Mouse (Mus musculus): ENCODE data around the gene Ugt1a8.

Ugt1a8 gene

DNA sequence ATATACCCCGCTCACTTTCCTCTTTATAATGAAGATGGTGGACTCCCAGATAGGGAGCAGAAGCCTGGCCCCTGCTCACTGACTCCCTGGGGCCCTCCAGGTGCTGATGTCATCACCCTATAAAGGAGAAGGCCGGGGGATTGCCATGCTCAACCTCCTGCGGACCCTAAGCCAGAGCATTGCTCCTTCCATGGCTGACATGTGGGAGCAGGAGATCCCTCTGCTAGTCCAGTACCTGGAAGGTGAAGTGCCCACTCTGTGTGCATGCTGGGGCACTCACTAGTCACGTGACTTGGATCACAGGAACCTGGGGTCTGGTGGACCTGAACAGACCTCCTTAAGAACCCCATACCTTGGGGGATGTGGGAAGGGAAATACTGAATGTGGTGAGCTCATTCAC is 153.0 kb downstream of the Ugt1a8 start:
- TF ChIP-seq CTCF (conservative IDR thresholded peaks at IDR 0.05; ENCODE audit: low read length) (no peak), NANOG (IDR thresholded peaks at IDR 0.05; ENCODE audit: borderline replicate concordance, low read length) (no peak), POU5F1 (IDR thresholded peaks at IDR 0.05; ENCODE audit: borderline replicate concordance, low read length) (no peak)
- Histone ChIP-seq H3K9me3 (ENCODE audit: low read length) (peaks cover 66% of the 10 kb centered on the region), H3K4me1 (replicated peaks; ENCODE audit: low read depth, low read length) (no peaks in the 10 kb centered on the region), H3K36me3 (ENCODE audit: insufficient read depth, low read length) (no peaks in the 10 kb centered on the region), H3K4me3 (replicated peaks; ENCODE audit: low read length) (no peak overlapping the region), H3K27me3 (ENCODE audit: insufficient read depth, low read length) (peaks cover 5% of the 10 kb centered on the region; the same call in 1 of the 2 replicates)

DNA sequence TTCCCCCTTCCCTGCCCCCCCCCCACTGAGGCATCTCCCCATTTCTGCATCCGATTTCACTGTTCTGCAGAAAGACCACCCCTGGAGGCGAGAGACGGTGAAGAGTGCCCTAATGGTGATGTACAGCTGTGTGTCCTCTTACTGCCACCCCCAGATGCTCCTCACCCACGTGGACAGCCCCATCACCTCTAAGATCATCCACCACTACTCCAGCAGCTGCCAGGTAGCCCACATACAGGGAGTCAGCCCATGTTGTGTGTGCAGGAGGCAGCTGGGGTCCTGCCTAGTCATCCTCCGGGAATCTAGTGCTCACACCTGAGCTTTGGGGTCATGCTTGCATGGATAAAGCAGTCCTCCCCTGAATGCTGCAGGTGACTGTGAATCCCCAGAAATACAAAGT is 156.2 kb downstream of the Ugt1a8 start:
- no peaks in the 10 kb centered on the region for H3K4me1 ChIP-seq (replicated peaks; ENCODE audit: low read depth, low read length)
- H3K27me3 ChIP-seq (ENCODE audit: insufficient read depth, low read length), result peaks cover 6% of the 10 kb centered on the region; the same call in 1 of the 2 replicates
- TF ChIP-seq POU5F1 (IDR thresholded peaks at IDR 0.05; ENCODE audit: borderline replicate concordance, low read length) (no peak), NANOG (IDR thresholded peaks at IDR 0.05; ENCODE audit: borderline replicate concordance, low read length) (no peak), CTCF (conservative IDR thresholded peaks at IDR 0.05; ENCODE audit: low read length) (no peak)
- H3K36me3 ChIP-seq (ENCODE audit: insufficient read depth, low read length), result no peaks in the 10 kb centered on the region
- peaks cover 36% of the 10 kb centered on the region for H3K9me3 ChIP-seq (ENCODE audit: low read length)
- no peak overlapping the region for H3K4me3 ChIP-seq (replicated peaks; ENCODE audit: low read length)

DNA sequence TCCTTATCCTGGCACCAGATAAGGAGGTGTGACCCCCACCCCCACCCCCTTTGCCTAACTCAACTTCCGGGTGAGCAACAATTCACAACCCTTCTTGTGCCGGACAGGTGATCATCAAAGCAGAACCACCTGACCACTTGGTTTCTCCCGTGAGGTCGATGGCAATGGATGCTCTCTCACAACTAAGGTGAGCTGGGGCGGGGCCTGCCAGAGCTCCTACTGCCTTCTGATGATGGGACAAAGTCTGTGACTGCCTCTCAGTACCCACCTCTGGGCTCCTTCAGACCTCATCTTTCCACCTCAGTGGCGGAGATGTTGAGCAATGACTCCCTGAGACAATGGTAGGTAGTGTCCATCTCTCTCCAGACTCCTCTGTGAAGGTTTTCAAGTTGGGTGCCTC is 158.3 kb downstream of the Ugt1a8 start:
- 0 out of 2 replicates have a peak, but pooled peaks cover 2% of the 10 kb centered on the region for H3K27me3 ChIP-seq (ENCODE audit: insufficient read depth, low read length)
- H3K9me3 ChIP-seq (ENCODE audit: low read length), result peaks cover 20% of the 10 kb centered on the region
- H3K4me1 ChIP-seq (replicated peaks; ENCODE audit: low read depth, low read length), result no peaks in the 10 kb centered on the region
- H3K36me3 ChIP-seq (ENCODE audit: insufficient read depth, low read length), result no peaks in the 10 kb centered on the region
- H3K4me3 ChIP-seq (replicated peaks; ENCODE audit: low read length), result no peak overlapping the region
- TF ChIP-seq CTCF (conservative IDR thresholded peaks at IDR 0.05; ENCODE audit: low read length) (no peak), NANOG (IDR thresholded peaks at IDR 0.05; ENCODE audit: borderline replicate concordance, low read length) (no peak), POU5F1 (IDR thresholded peaks at IDR 0.05; ENCODE audit: borderline replicate concordance, low read length) (no peak)

DNA sequence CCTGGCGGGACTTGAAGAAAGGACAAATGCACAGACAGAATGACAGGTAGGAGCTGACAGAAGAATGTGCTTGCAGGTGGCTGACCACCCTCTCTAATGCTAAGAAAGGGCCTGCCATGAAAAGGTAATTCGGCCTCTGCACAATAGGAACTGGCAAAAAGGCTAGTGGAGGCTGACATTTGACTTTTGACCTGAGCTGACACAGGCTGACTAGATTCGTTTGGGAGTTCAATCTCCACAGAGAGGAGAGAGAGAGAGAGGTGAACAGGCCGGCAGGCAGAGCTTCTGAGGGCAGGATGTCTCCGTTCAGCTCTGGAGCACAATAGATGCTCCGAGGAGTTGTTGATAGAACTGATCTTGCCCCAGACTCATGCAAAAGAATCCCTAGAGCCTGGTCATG is 158.8 kb downstream of the Ugt1a8 start:
- peaks cover 20% of the 10 kb centered on the region for H3K9me3 ChIP-seq (ENCODE audit: low read length)
- 0 out of 2 replicates have a peak, but pooled peaks cover 2% of the 10 kb centered on the region for H3K27me3 ChIP-seq (ENCODE audit: insufficient read depth, low read length)
- TF ChIP-seq NANOG (IDR thresholded peaks at IDR 0.05; ENCODE audit: borderline replicate concordance, low read length) (no peak), POU5F1 (IDR thresholded peaks at IDR 0.05; ENCODE audit: borderline replicate concordance, low read length) (no peak), CTCF (conservative IDR thresholded peaks at IDR 0.05; ENCODE audit: low read length) (no peak)
- no peaks in the 10 kb centered on the region for H3K36me3 ChIP-seq (ENCODE audit: insufficient read depth, low read length)
- H3K4me3 ChIP-seq (replicated peaks; ENCODE audit: low read length), result no peak overlapping the region
- no peaks in the 10 kb centered on the region for H3K4me1 ChIP-seq (replicated peaks; ENCODE audit: low read depth, low read length)

DNA sequence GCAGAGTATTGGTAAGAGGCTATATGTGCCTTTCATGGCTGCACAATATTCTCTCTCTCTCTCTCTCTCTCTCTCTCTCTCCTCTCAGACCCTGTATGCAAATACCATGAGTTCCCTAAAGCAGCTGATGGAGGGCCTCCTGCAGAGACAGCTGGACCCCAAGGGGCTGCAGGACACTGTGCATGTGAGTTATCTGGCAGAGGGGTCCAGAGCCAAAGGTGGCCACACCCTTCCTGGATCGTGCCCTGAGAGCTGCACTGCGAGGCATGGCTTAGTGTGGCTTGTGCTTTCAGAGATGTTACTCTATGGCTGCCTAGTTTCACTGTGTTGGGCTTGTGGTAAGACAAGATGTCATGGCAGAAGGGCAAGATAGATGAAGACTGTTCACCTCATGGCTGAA is 160.0 kb downstream of the Ugt1a8 start:
- 0 out of 2 replicates have a peak, but pooled peaks cover 6% of the 10 kb centered on the region for H3K27me3 ChIP-seq (ENCODE audit: insufficient read depth, low read length)
- TF ChIP-seq NANOG (IDR thresholded peaks at IDR 0.05; ENCODE audit: borderline replicate concordance, low read length), result no peak
- TF ChIP-seq POU5F1 (IDR thresholded peaks at IDR 0.05; ENCODE audit: borderline replicate concordance, low read length), result no peak
- TF ChIP-seq CTCF (conservative IDR thresholded peaks at IDR 0.05; ENCODE audit: low read length), result no peak
- no peaks in the 10 kb centered on the region for H3K36me3 ChIP-seq (ENCODE audit: insufficient read depth, low read length)
- no peaks in the 10 kb centered on the region for H3K4me1 ChIP-seq (replicated peaks; ENCODE audit: low read depth, low read length)
- no peak overlapping the region for H3K4me3 ChIP-seq (replicated peaks; ENCODE audit: low read length)
- H3K9me3 ChIP-seq (ENCODE audit: low read length), result peaks cover 21% of the 10 kb centered on the region

DNA sequence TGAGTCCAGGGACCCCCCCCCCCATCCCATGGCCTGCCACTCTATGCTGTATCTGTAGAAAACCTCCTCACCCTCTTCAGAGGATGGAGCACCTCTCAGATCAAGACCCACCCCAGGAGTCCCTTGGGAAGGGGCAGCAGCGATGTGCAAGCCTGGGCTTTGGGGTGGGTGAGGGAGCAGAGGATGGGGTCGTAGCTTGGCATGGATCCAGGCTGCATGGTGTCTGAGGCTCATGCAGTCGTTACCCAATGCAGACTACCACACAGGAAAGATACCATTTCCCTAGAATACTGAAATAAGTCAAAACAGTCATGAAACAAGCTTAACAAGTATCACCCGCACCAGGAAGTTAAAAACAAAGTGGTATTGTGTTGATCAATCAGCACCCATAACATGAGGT is 161.0 kb downstream of the Ugt1a8 start:
- Histone ChIP-seq H3K27me3 (ENCODE audit: insufficient read depth, low read length) (0 out of 2 replicates have a peak, but pooled peaks cover 7% of the 10 kb centered on the region), H3K4me1 (replicated peaks; ENCODE audit: low read depth, low read length) (no peaks in the 10 kb centered on the region), H3K9me3 (ENCODE audit: low read length) (peaks cover 15% of the 10 kb centered on the region; the same call in 1 of the 2 replicates), H3K4me3 (replicated peaks; ENCODE audit: low read length) (no peak overlapping the region), H3K36me3 (ENCODE audit: insufficient read depth, low read length) (no peaks in the 10 kb centered on the region)
- TF ChIP-seq NANOG (IDR thresholded peaks at IDR 0.05; ENCODE audit: borderline replicate concordance, low read length) (no peak), POU5F1 (IDR thresholded peaks at IDR 0.05; ENCODE audit: borderline replicate concordance, low read length) (no peak), CTCF (conservative IDR thresholded peaks at IDR 0.05; ENCODE audit: low read length) (no peak)

DNA sequence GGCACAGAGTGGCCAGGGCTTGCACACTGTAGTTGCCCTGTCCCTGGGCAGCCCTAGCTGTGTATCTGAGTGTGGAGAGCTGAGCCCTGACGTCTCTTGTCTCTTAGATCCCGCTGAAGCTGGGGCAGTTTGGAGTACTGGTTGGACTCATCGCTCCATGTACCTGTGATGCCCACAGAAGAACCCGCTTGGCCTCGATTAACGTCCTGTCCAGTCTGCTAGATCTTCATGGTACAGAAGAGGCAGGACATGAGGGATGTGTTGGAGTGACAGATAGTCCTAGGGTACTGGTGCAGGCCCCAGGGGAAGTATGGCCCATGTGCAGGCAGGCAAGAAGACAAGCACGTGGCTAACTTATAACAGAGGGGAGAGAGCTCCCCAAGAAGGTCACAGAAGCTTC is 162.0 kb downstream of the Ugt1a8 start:
- TF ChIP-seq POU5F1 (IDR thresholded peaks at IDR 0.05; ENCODE audit: borderline replicate concordance, low read length), result no peak
- TF ChIP-seq NANOG (IDR thresholded peaks at IDR 0.05; ENCODE audit: borderline replicate concordance, low read length), result no peak
- TF ChIP-seq CTCF (conservative IDR thresholded peaks at IDR 0.05; ENCODE audit: low read length), result no peak
- H3K4me1 ChIP-seq (replicated peaks; ENCODE audit: low read depth, low read length), result no peaks in the 10 kb centered on the region
- H3K36me3 ChIP-seq (ENCODE audit: insufficient read depth, low read length), result no peaks in the 10 kb centered on the region
- 0 out of 2 replicates have a peak, but pooled peaks cover 7% of the 10 kb centered on the region for H3K27me3 ChIP-seq (ENCODE audit: insufficient read depth, low read length)
- peaks cover 15% of the 10 kb centered on the region; the same call in 1 of the 2 replicates for H3K9me3 ChIP-seq (ENCODE audit: low read length)
- no peak overlapping the region for H3K4me3 ChIP-seq (replicated peaks; ENCODE audit: low read length)

DNA sequence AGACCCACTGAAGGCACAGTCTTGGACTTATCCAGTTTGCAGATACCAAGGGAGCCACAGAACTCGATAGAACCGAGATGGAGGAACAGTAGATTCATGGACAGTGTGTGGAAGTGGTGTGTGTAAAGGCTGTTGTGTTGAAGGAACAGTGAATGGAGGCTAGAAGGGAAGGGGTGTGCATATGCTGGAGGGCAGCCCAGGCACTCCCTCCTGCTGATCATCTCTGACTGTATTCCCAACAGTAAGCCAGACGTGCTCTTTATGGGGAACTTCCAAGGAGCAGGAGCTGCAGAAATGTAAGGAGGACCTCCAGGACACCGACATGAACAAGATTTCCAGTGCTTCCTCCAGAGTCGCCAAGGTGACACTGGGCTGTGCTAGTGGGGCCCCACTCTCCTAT is 162.4 kb downstream of the Ugt1a8 start:
- no peak for TF ChIP-seq CTCF (conservative IDR thresholded peaks at IDR 0.05; ENCODE audit: low read length)
- no peak for TF ChIP-seq POU5F1 (IDR thresholded peaks at IDR 0.05; ENCODE audit: borderline replicate concordance, low read length)
- TF ChIP-seq NANOG (IDR thresholded peaks at IDR 0.05; ENCODE audit: borderline replicate concordance, low read length), result no peak
- Histone ChIP-seq H3K9me3 (ENCODE audit: low read length) (peaks cover 15% of the 10 kb centered on the region; the same call in 1 of the 2 replicates), H3K36me3 (ENCODE audit: insufficient read depth, low read length) (no peaks in the 10 kb centered on the region), H3K4me1 (replicated peaks; ENCODE audit: low read depth, low read length) (no peaks in the 10 kb centered on the region), H3K4me3 (replicated peaks; ENCODE audit: low read length) (no peak overlapping the region), H3K27me3 (ENCODE audit: insufficient read depth, low read length) (peaks cover 11% of the 10 kb centered on the region)

DNA sequence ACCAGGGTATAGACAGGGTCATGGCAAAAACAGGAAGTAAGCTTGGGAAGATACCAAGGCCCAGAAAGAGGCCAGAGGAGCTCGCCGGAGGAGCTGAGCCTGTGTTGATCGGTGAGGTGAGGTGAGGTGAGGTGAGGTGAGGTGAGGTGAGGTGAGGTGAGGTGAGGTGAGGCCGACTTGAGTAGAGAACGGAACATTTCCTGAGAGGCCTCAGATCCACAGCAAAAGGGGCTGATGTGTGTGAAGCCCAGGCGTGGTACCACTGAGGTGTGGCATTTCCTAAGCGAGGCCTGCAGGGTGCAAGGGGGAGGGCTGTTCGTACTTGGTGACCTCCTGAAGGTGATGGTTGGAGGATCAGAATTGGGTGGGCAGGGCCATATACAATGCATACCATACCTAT is 165.5 kb downstream of the Ugt1a8 start:
- Histone ChIP-seq H3K36me3 (ENCODE audit: insufficient read depth, low read length) (no peaks in the 10 kb centered on the region), H3K4me1 (replicated peaks; ENCODE audit: low read depth, low read length) (no peaks in the 10 kb centered on the region), H3K4me3 (replicated peaks; ENCODE audit: low read length) (no peak overlapping the region), H3K9me3 (ENCODE audit: low read length) (peaks cover 14% of the 10 kb centered on the region), H3K27me3 (ENCODE audit: insufficient read depth, low read length) (peaks cover 34% of the 10 kb centered on the region)
- no peak for TF ChIP-seq POU5F1 (IDR thresholded peaks at IDR 0.05; ENCODE audit: borderline replicate concordance, low read length)
- no peak; the same call in 1 of the 2 replicates for TF ChIP-seq CTCF (conservative IDR thresholded peaks at IDR 0.05; ENCODE audit: low read length)
- no peak for TF ChIP-seq NANOG (IDR thresholded peaks at IDR 0.05; ENCODE audit: borderline replicate concordance, low read length)
